8 mouse cellular contexts compared by ENCODE assay signal in the genomic region with DNA sequence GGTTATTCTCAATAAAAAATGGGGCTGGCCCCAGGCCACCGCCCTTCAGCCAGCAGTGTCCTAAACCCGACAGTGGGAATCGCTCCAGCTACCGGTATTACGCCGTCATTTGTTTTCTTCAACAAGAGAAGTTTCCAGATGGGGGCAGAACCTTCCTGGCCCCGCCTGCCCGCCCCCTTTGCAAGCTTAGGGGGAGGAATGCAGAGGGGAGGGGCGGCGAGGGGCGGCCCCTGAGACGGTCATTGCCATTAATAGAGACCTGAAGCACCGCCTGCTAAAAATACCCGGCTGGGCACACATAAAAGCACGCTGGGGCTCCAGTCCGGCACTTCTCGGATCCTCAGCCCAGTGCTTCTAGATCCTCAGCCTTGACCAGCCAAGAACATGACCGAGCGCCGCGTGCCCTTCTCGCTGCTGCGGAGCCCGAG. TPM values are rescaled to one million over a fixed set of nuclear protein-coding genes. Genes with fewer than 3 reads are reported as not detected.
DNase-seq lines count a peak whose midpoint lies in the region; ATAC-seq and TF ChIP-seq lines count a peak whose summit lies in the region.

Hspb1 (plus strand) TSS at position 245 of the 428 bp plus-strand sequence.

- H3K4me2 ChIP-seq in liver, embryonic 11.5 days, result peak within 1 kb of the TSS; percentile 49
- H3K4me2 ChIP-seq in neural tube, embryonic 11.5 days (ENCODE audit: low read depth), result peak within 1 kb of the TSS; percentile 17

- 2% methylated on average over 24 of the region's 24 CpGs for WGBS in cerebellum, adult 2 months
- WGBS in bone marrow, adult 2 months, result 2% methylated on average over 24 of the region's 24 CpGs
- 2% methylated on average over 24 of the region's 24 CpGs for WGBS in liver, embryonic 11.5 days
- WGBS in neural tube, embryonic 11.5 days, result under 1% methylated on average over 24 of the region's 24 CpGs

- H3K36me3 ChIP-seq in liver, embryonic 11.5 days (ENCODE audit: control insufficient read depth, insufficient read depth, low read length), result no peaks in the 10 kb centered on the region
- H3K36me3 ChIP-seq in neural tube, embryonic 11.5 days (ENCODE audit: control insufficient read depth, insufficient read depth, low read length), result no peaks in the 10 kb centered on the region

- H3K27ac ChIP-seq in cerebellum, adult 2 months (ENCODE audit: insufficient read depth, low read length), result peak within 1 kb of the TSS; percentile 34; the same call in 1 of the 2 replicates
- H3K27ac ChIP-seq in bone marrow, adult 2 months (ENCODE audit: control insufficient read depth, insufficient read depth, low read depth, low read length, poor library complexity), result no peak within 1 kb of the TSS
- no peak within 1 kb of the TSS for H3K27ac ChIP-seq in liver, embryonic 11.5 days (ENCODE audit: low read depth, low read length)
- no peak within 1 kb of the TSS for H3K27ac ChIP-seq in neural tube, embryonic 11.5 days (ENCODE audit: low read depth, low read length)

- no peak for TF ChIP-seq CTCF in cerebellum, adult 2 months (IDR thresholded peaks at IDR 0.05; ENCODE audit: borderline replicate concordance, insufficient read depth, low read depth, low read length)
- no peak for TF ChIP-seq CTCF in bone marrow, adult 2 months (IDR thresholded peaks at IDR 0.05; ENCODE audit: control insufficient read depth, insufficient read depth, low read length)

- peak; percentile 32 for ATAC-seq in inflammation-experienced regulatory T-cells, adult 6 months
- no peak for ATAC-seq in liver, embryonic 11.5 days (replicated peaks; ENCODE audit: low FRiP score)
- ATAC-seq in neural tube, embryonic 11.5 days (ENCODE audit: insufficient read depth, low FRiP score, low TSS enrichment), result no peak

- peaks cover 2% of the 10 kb centered on the region; the same call in 1 of the 2 replicates for H3K27me3 ChIP-seq in cerebellum, adult 2 months (ENCODE audit: control insufficient read depth, insufficient read depth, low read length)
- peaks cover 45% of the 10 kb centered on the region for H3K27me3 ChIP-seq in liver, embryonic 11.5 days (replicated peaks; ENCODE audit: control insufficient read depth, insufficient read depth, low read length)
- H3K27me3 ChIP-seq in neural tube, embryonic 11.5 days (ENCODE audit: control insufficient read depth, insufficient read depth, low read length), result peaks cover 21% of the 10 kb centered on the region

- H3K4me1 ChIP-seq in cerebellum, adult 2 months (ENCODE audit: control insufficient read depth, insufficient read depth, low read length), result no peaks in the 10 kb centered on the region
- no peaks in the 10 kb centered on the region for H3K4me1 ChIP-seq in bone marrow, adult 2 months (ENCODE audit: control insufficient read depth, insufficient read depth, low read length)
- H3K4me1 ChIP-seq in liver, embryonic 11.5 days (replicated peaks; ENCODE audit: control insufficient read depth, insufficient read depth, low read length), result no peaks in the 10 kb centered on the region
- H3K4me1 ChIP-seq in neural tube, embryonic 11.5 days (ENCODE audit: control insufficient read depth, insufficient read depth, low read length), result peaks cover 6% of the 10 kb centered on the region; the same call in 1 of the 2 replicates

- peak in 1 of 2 experiments; percentile 41 for DNase-seq in cerebellum, adult 2 months
- no peak for DNase-seq in cerebellum, postnatal 14 days
- peak; percentile 93 for DNase-seq in gastrocnemius, postnatal 25 days
- DNase-seq in liver, embryonic 11.5 days (ENCODE audit: low spot score), result no peak
- DNase-seq in neural tube, embryonic 11.5 days (ENCODE audit: low spot score), result peak; percentile 62
- DNase-seq in right cerebral cortex, postnatal 14 days, result no peak

- H3K9ac ChIP-seq in liver, embryonic 11.5 days (ENCODE audit: low read depth, low read length), result no peak within 1 kb of the TSS
- no peak within 1 kb of the TSS for H3K9ac ChIP-seq in neural tube, embryonic 11.5 days (ENCODE audit: low read length)

- H3K9me3 ChIP-seq in liver, embryonic 11.5 days (ENCODE audit: control insufficient read depth, low read length), result no peaks in the 10 kb centered on the region
- no peaks in the 10 kb centered on the region for H3K9me3 ChIP-seq in neural tube, embryonic 11.5 days (ENCODE audit: control insufficient read depth, low read length)

- peak within 1 kb of the TSS; percentile 22 for H3K4me3 ChIP-seq in cerebellum, adult 2 months (replicated peaks; ENCODE audit: insufficient read depth, low read depth, low read length)
- H3K4me3 ChIP-seq in bone marrow, adult 2 months (replicated peaks; ENCODE audit: control insufficient read depth, low read depth, low read length), result no peak within 1 kb of the TSS
- peak within 1 kb of the TSS; percentile 29 for H3K4me3 ChIP-seq in liver, embryonic 11.5 days (ENCODE audit: low read depth, low read length)
- H3K4me3 ChIP-seq in neural tube, embryonic 11.5 days (ENCODE audit: low read depth, low read length), result peak within 1 kb of the TSS; percentile 10

- TF ChIP-seq POLR2A in cerebellum, adult 2 months (IDR thresholded peaks at IDR 0.05; ENCODE audit: borderline replicate concordance, insufficient read depth, low read length), result no peak
- TF ChIP-seq POLR2A in bone marrow, adult 2 months (IDR thresholded peaks at IDR 0.05; ENCODE audit: borderline replicate concordance, control insufficient read depth, low read depth, low read length), result no peak

RNA-seq across cellular contexts. Expression of gene Hspb1, which starts in this region (rescaled TPM):
- 42.9 and 49.2 TPM in 2 replicates for polyA plus RNA-seq in cerebellum, adult 2 months (2012; rRNA removed)
- 1.5 and 71.0 TPM in 2 replicates for polyA plus RNA-seq in bone marrow, adult 2 months (2011; ENCODE audit: insufficient read depth, insufficient read length, low replicate concordance, missing spikeins)
- total RNA-seq in gastrocnemius, postnatal 25 days (2021), result 100 to 1,000 TPM; 290 to 454 TPM
- under 1 TPM in 1 of 3 experiments, not detected in 2; 0.82 TPM for polyA plus RNA-seq in inflammation-experienced regulatory T-cells, adult 6 months (2017; shearing (Covaris generic))
- polyA plus RNA-seq in liver, embryonic 11.5 days (2014; fragmentation: Nextera tagmentation; extraction: Ambion mirVana), result 11.8 and 22.1 TPM in 2 replicates
- 28.9 and 30.5 TPM in 2 replicates for polyA plus RNA-seq in neural tube, embryonic 11.5 days (2014; fragmentation: Nextera tagmentation; extraction: Ambion mirVana)

Comparison
In these comparisons a context has a peak if more than half of its experiments do, and no peak if none do; other contexts are left out.
1. Peak in ATAC-seq in inflammation-experienced regulatory T-cells, adult 6 months; RNA of the gene not detected or under 1 TPM.
2. DNase-seq: peak in gastrocnemius, postnatal 25 days (single experiment) and neural tube, embryonic 11.5 days (single experiment); none in cerebellum, postnatal 14 days (0 of 2), liver, embryonic 11.5 days (single experiment) and right cerebral cortex, postnatal 14 days (single experiment).